Mouse (Mus musculus) midbrain, embryonic 10.5 days (tissue): ENCODE data around the gene Tmem171. TPM values are rescaled to one million over a fixed set of nuclear protein-coding genes. Genes with fewer than 3 reads are reported as not detected.

Source experiments
- DNase-seq: peaks from one replicate; pipeline ENCODE4 v3.0.0-alpha.2; 2017; ENCODE audit warnings: low spot score
- H3K27ac ChIP-seq: fragments of 300-500 bp; sonication (generic); replicated peaks from 2 replicates; pipeline ENCODE4 v1.5.1; 2016; ENCODE audit warnings: mild to moderate bottlenecking
- H3K27me3 ChIP-seq: fragments of 300-500 bp; sonication (generic); 2 replicates; pipeline ENCODE4 v1.6.1; 2016; ENCODE audit warnings: low read depth, mild to moderate bottlenecking; ENCODE audit not compliant: poor library complexity, severe bottlenecking
- H3K36me3 ChIP-seq: fragments of 300-500 bp; sonication (generic); 2 replicates; pipeline ENCODE4 v1.6.1; 2016; ENCODE audit warnings: mild to moderate bottlenecking, moderate library complexity
- H3K4me1 ChIP-seq: fragments of 300-500 bp; sonication (generic); 2 replicates; pipeline ENCODE4 v1.6.1; 2016
- H3K4me3 ChIP-seq: fragments of 300-500 bp; sonication (generic); 2 replicates; pipeline ENCODE4 v1.5.1; 2016; ENCODE audit warnings: mild to moderate bottlenecking, moderate library complexity
- H3K9me3 ChIP-seq: fragments of 300-500 bp; sonication (generic); replicated peaks from 2 replicates; pipeline ENCODE4 v1.6.1; 2016; ENCODE audit warnings: mild to moderate bottlenecking
- WGBS: fragments of 180-500 bp; shearing (Covaris S2); methylation state at CpG from one replicate; pipeline ENCODE4 v1.1.7; 2016; 5-methylcytosine and 5-hydroxymethylcytosine counted together
- polyA plus RNA-seq: library from polyadenylated mRNA; unstranded; fragments of >200 nt; fragmentation: Nextera tagmentation; extraction: Ambion mirVana; gene quantifications from 2 replicates; pipeline ENCODE4 v1.2.1, GENCODE M21; 2016

Tmem171 gene
- polyA plus RNA-seq, 1 experiment from 2014 or later, result not detected

- no peaks in the 10 kb centered on the region for H3K27me3 ChIP-seq
- H3K9me3 ChIP-seq, result no peaks in the 10 kb centered on the region
- H3K4me3 ChIP-seq, result no peak overlapping the region
- no peak for DNase-seq
- 76% methylated on average over 4 of the region's 4 CpGs for WGBS
- no peaks in the 10 kb centered on the region for H3K4me1 ChIP-seq
- no peak overlapping the region for H3K27ac ChIP-seq
- H3K36me3 ChIP-seq, result no peaks in the 10 kb centered on the region
Observed at GRCm38 (mm10) chr13:98705501-98705900, 10.9 kb upstream of the Tmem171 start.

GRCm38 (mm10) chr13:98703786-98704185 is 9.2 kb upstream of the Tmem171 start:
- WGBS, result 86% methylated on average over 8 of the region's 8 CpGs
- H3K9me3 ChIP-seq, result no peaks in the 10 kb centered on the region

GRCm38 (mm10) chr13:98702361-98702760 is 7.7 kb upstream of the Tmem171 start:
- no peak overlapping the region for H3K4me3 ChIP-seq
- no peaks in the 10 kb centered on the region for H3K36me3 ChIP-seq
- no peak for DNase-seq
- WGBS, result 89% methylated on average over 8 of the region's 8 CpGs
- H3K27me3 ChIP-seq, result no peaks in the 10 kb centered on the region
- H3K4me1 ChIP-seq, result no peaks in the 10 kb centered on the region
- no peaks in the 10 kb centered on the region for H3K9me3 ChIP-seq
- no peak overlapping the region for H3K27ac ChIP-seq

More at GRCm38 (mm10) chr13:98703786-98704185, 9.2 kb upstream of the Tmem171 start:
- no peak for DNase-seq
- Histone ChIP-seq H3K36me3 (no peaks in the 10 kb centered on the region), H3K27me3 (no peaks in the 10 kb centered on the region), H3K4me1 (no peaks in the 10 kb centered on the region), H3K4me3 (no peak overlapping the region), H3K27ac (no peak overlapping the region)

- Histone ChIP-seq H3K27me3 (peaks cover 6% of the 10 kb centered on the region), H3K36me3 (no peaks in the 10 kb centered on the region), H3K4me1 (no peaks in the 10 kb centered on the region), H3K27ac (no peak overlapping the region), H3K9me3 (no peaks in the 10 kb centered on the region), H3K4me3 (no peak overlapping the region)
- no peak for DNase-seq
- 84% methylated on average over 5 of the region's 5 CpGs for WGBS
Observed at GRCm38 (mm10) chr13:98701309-98701675, 6.7 kb upstream of the Tmem171 start.

- Histone ChIP-seq H3K4me1 (0 out of 2 replicates have a peak, but pooled peaks cover under 1% of the 10 kb centered on the region), H3K36me3 (no peaks in the 10 kb centered on the region), H3K4me3 (no peak overlapping the region), H3K27ac (no peak overlapping the region), H3K27me3 (peaks cover 11% of the 10 kb centered on the region), H3K9me3 (no peaks in the 10 kb centered on the region)
- 83% methylated on average over 10 of the region's 10 CpGs for WGBS
- DNase-seq, result no peak
Observed at GRCm38 (mm10) chr13:98700661-98701308, 6.2 kb upstream of the Tmem171 start.

- 92% methylated on average over 5 of the region's 5 CpGs for WGBS
Observed at GRCm38 (mm10) chr13:98699982-98700540, 5.4 kb upstream of the Tmem171 start.

GRCm38 (mm10) chr13:98699051-98699744 is 4.6 kb upstream of the Tmem171 start:
- no peak for DNase-seq
- no peak overlapping the region for H3K4me3 ChIP-seq
- 84% methylated on average over 14 of the region's 14 CpGs for WGBS
- no peaks in the 10 kb centered on the region for H3K9me3 ChIP-seq
- H3K27ac ChIP-seq, result no peak overlapping the region
- H3K4me1 ChIP-seq, result peaks cover 14% of the 10 kb centered on the region
- H3K36me3 ChIP-seq, result no peaks in the 10 kb centered on the region
- peaks cover 27% of the 10 kb centered on the region for H3K27me3 ChIP-seq

More at GRCm38 (mm10) chr13:98699982-98700540, 5.4 kb upstream of the Tmem171 start:
- no peak for DNase-seq
- Histone ChIP-seq H3K4me1 (peaks cover 8% of the 10 kb centered on the region), H3K4me3 (no peak overlapping the region), H3K27ac (no peak overlapping the region), H3K27me3 (peaks cover 18% of the 10 kb centered on the region), H3K36me3 (no peaks in the 10 kb centered on the region), H3K9me3 (no peaks in the 10 kb centered on the region)

GRCm38 (mm10) chr13:98696716-98697115 is 2.1 kb upstream of the Tmem171 start:
- Histone ChIP-seq H3K9me3 (no peaks in the 10 kb centered on the region), H3K36me3 (no peaks in the 10 kb centered on the region), H3K4me1 (peaks cover 14% of the 10 kb centered on the region), H3K27me3 (peaks cover 50% of the 10 kb centered on the region), H3K27ac (no peak overlapping the region), H3K4me3 (no peak overlapping the region)
- 91% methylated on average over 3 of the region's 3 CpGs for WGBS
- no peak for DNase-seq

- H3K4me3 ChIP-seq, result no peak overlapping the region; the same call in 1 of the 2 replicates
- no peaks in the 10 kb centered on the region for H3K36me3 ChIP-seq
- H3K27me3 ChIP-seq, result peaks cover 50% of the 10 kb centered on the region
- DNase-seq, result no peak
- no peak overlapping the region for H3K27ac ChIP-seq
- WGBS, result 40% methylated on average over 2 of the region's 2 CpGs
- H3K4me1 ChIP-seq, result peaks cover 14% of the 10 kb centered on the region
- H3K9me3 ChIP-seq, result no peaks in the 10 kb centered on the region
Observed at GRCm38 (mm10) chr13:98695546-98695945, 912 bp upstream of the Tmem171 start.

GRCm38 (mm10) chr13:98693316-98693715 is 1.3 kb downstream of the Tmem171 start:
- Histone ChIP-seq H3K27ac (no peak overlapping the region), H3K9me3 (no peaks in the 10 kb centered on the region), H3K4me3 (no peak overlapping the region), H3K36me3 (no peaks in the 10 kb centered on the region), H3K4me1 (peaks cover 14% of the 10 kb centered on the region), H3K27me3 (peaks cover 50% of the 10 kb centered on the region)
- no peak for DNase-seq
- 94% methylated on average over 11 of the region's 11 CpGs for WGBS

GRCm38 (mm10) chr13:98691956-98692515 is 2.6 kb downstream of the Tmem171 start:
- Histone ChIP-seq H3K36me3 (no peaks in the 10 kb centered on the region), H3K4me1 (peaks cover 24% of the 10 kb centered on the region), H3K27ac (no peak overlapping the region), H3K27me3 (peaks cover 50% of the 10 kb centered on the region), H3K9me3 (no peaks in the 10 kb centered on the region), H3K4me3 (no peak overlapping the region)
- no peak for DNase-seq
- WGBS, result 95% methylated on average over 13 of the region's 13 CpGs

GRCm38 (mm10) chr13:98690886-98691285 is 3.7 kb downstream of the Tmem171 start:
- no peak for DNase-seq
- H3K36me3 ChIP-seq, result no peaks in the 10 kb centered on the region
- 91% methylated on average over 11 of the region's 11 CpGs for WGBS
- no peak overlapping the region for H3K4me3 ChIP-seq
- no peak overlapping the region for H3K27ac ChIP-seq
- H3K27me3 ChIP-seq, result peaks cover 40% of the 10 kb centered on the region
- H3K9me3 ChIP-seq, result no peaks in the 10 kb centered on the region
- H3K4me1 ChIP-seq, result peaks cover 24% of the 10 kb centered on the region
